Mouse (Mus musculus) G1E (cell line): ENCODE results near the gene Exoc3. TPM values are rescaled to one million over a fixed set of nuclear protein-coding genes. Genes with fewer than 3 reads are reported as not detected.
A peak's percentile ranks its signal among the peaks of the same experiment; 100 is the strongest.

Experiments used
- ATAC-seq: 2 replicates; pipeline ENCODE4 v1.8.0; 2016; ENCODE audit warnings: mild to moderate bottlenecking; ENCODE audit not compliant: insufficient number of reproducible peaks, poor library complexity, low FRiP score, severe bottlenecking; ENCODE audit errors: extremely low read depth
- DNase-seq: peaks from one replicate; pipeline ENCODE4 v3.0.0; 2012; ENCODE audit warnings: low spot score
- H3K27me3 ChIP-seq: 2 replicates; pipeline ENCODE4 v1.6.1; 2012; ENCODE audit warnings: mild to moderate bottlenecking, low read length, inconsistent platforms; ENCODE audit not compliant: insufficient read depth
- H3K36me3 ChIP-seq: replicated peaks from 2 replicates; pipeline ENCODE3; 2012; ENCODE audit warnings: mild to moderate bottlenecking, inconsistent platforms
- H3K4me1 ChIP-seq: 2 replicates; pipeline ENCODE4 v1.6.1; 2012; ENCODE audit warnings: low read depth, low read length, inconsistent platforms, mixed read lengths; ENCODE audit not compliant: insufficient read depth
- H3K4me3 ChIP-seq: 2 replicates; pipeline ENCODE4 v1.5.1; 2012; ENCODE audit warnings: low read depth, mild to moderate bottlenecking, inconsistent platforms, low read length, moderate library complexity, mixed read lengths
- H3K9me3 ChIP-seq: replicated peaks from 2 replicates; pipeline ENCODE4 v1.6.1; 2012; ENCODE audit warnings: inconsistent platforms
- CTCF ChIP-seq: IDR thresholded peaks from 2 replicates; pipeline ENCODE4 v1.5.1; 2012; ENCODE audit warnings: low read depth, low read length, inconsistent platforms, mixed read lengths
- GATA1 ChIP-seq: IDR thresholded peaks from 2 replicates; pipeline ENCODE4 v1.6.1; 2012; ENCODE audit warnings: borderline replicate concordance, low read length, inconsistent platforms, mixed read lengths
- GATA2 ChIP-seq: IDR thresholded peaks from 2 replicates; pipeline ENCODE4 v1.6.1; 2012; ENCODE audit warnings: low read depth, low read length, inconsistent platforms, borderline replicate concordance
- POLR2AphosphoS5 ChIP-seq: IDR thresholded peaks from 2 replicates; pipeline ENCODE4 v1.6.1; 2012; ENCODE audit warnings: low read depth, low read length, inconsistent platforms; ENCODE audit not compliant: insufficient replicate concordance
- TAL1 ChIP-seq: conservative IDR thresholded peaks from 2 replicates; pipeline ENCODE4 v1.6.1; 2012; ENCODE audit warnings: low read depth, low read length, inconsistent platforms, mixed read lengths
- polyA plus RNA-seq: library from polyadenylated mRNA; stranded (reverse); fragments of >175 nt; gene quantifications from 2 replicates; pipeline ENCODE4 v1.2.3, GENCODE M21; 2012
- total RNA-seq, 2 experiments: library from RNA; stranded (forward) in 1 of 2; stranded (reverse) in 1 of 2; fragments of 200-1000 nt in 1 of 2; fragments of >200 nt in 1 of 2; fragmentation: Nextera tagmentation in 1 of 2; gene quantifications; 2 replicates each; pipeline ENCODE4 v1.2.3; 2014 to 2017

Exoc3 gene
- total RNA-seq (2014; fragmentation: Nextera tagmentation): 34.3 and 39.1 TPM in 2 replicates
- total RNA-seq (2017): 43.7 and 46.7 TPM in 2 replicates
- polyA plus RNA-seq: 7.9 and 26.6 TPM in 2 replicates

DNA sequence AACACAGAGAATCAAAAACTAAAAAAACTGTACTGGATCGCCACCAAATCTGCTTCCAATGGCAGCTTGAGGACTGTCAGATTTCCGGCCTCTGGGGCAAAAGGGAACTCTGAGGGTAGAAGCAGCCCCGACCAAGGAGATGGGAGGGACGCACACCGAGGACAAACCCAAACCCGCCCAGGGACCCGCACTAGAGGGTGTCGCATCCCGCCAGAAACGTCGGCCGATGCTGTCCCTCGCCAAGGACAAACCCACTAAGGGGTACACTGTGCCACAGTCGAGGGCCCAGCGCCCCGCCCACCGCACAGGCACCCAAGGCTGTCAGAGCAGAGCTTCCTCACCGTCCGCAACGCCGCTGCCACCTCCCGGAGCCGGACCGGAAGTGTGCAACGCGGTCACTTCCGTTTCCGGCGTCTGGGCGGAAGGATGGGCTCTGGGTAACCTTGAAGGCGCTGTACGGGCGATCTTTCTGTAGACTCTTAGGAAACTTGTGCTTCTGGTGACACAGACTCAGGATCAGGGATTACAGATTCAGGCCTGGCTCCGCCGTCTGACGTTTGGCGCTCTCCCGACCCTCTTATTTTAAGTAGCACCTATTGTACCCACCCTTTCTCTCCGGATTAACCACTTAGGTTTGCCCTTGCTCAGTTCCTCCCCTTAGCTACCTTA lies at the start of gene Exoc3:
Exoc3 (minus strand) TSS at position 416 of the 669 bp plus-strand sequence.
- Histone ChIP-seq H3K27me3 (peaks cover 11% of the 10 kb centered on the region; the same call in 1 of the 2 replicates), H3K9me3 (no peaks in the 10 kb centered on the region), H3K4me3 (peak within 1 kb of the TSS; percentile 92), H3K4me1 (peaks cover 23% of the 10 kb centered on the region), H3K36me3 (peaks cover 26% of the 10 kb centered on the region)
- TF ChIP-seq TAL1 (no peak), POLR2AphosphoS5 (no peak), GATA1 (no peak), GATA2 (no peak)
- DNase-seq (peak; percentile 78), ATAC-seq (peak; percentile 97)

- no peak for ATAC-seq
- Histone ChIP-seq H3K4me3 (no peak overlapping the region), H3K27me3 (peaks cover 13% of the 10 kb centered on the region), H3K9me3 (no peaks in the 10 kb centered on the region), H3K36me3 (no peaks in the 10 kb centered on the region), H3K4me1 (0 out of 2 replicates have a peak, but pooled peaks cover 2% of the 10 kb centered on the region)
- TF ChIP-seq TAL1: no peak
- TF ChIP-seq CTCF: no peak
- no peak for TF ChIP-seq GATA2
- no peak for TF ChIP-seq POLR2AphosphoS5
- TF ChIP-seq GATA1: no peak
- no peak for DNase-seq
Observed at GRCm38 (mm10) chr13:74246494-74246893, 38.0 kb upstream of the Exoc3 start.

DNA sequence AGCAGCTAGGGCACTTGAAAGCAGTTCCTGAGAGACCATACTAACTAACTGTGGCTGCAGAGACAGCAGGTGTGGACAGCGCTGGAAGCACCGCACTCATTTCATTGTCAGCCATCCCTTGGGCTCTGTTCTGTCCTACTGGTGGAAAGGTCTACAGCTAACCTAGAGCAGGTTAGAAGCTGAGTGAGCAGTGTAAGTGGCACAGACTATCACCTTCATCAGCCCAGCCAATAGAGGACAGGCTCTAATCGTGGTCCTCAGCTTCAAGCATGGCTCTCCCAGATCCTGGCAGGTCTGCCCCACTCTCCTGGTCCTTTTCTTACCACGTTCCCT lies 37.3 kb upstream of the Exoc3 start:
- no peaks in the 10 kb centered on the region for H3K36me3 ChIP-seq
- no peak overlapping the region for H3K4me3 ChIP-seq
- ATAC-seq: no peak
- H3K4me1 ChIP-seq: 0 out of 2 replicates have a peak, but pooled peaks cover 2% of the 10 kb centered on the region
- H3K27me3 ChIP-seq: peaks cover 13% of the 10 kb centered on the region
- no peak for DNase-seq
- no peak for TF ChIP-seq GATA2
- no peak for TF ChIP-seq GATA1
- TF ChIP-seq POLR2AphosphoS5: no peak
- TF ChIP-seq TAL1: no peak
- no peak for TF ChIP-seq CTCF
- H3K9me3 ChIP-seq: no peaks in the 10 kb centered on the region

DNA sequence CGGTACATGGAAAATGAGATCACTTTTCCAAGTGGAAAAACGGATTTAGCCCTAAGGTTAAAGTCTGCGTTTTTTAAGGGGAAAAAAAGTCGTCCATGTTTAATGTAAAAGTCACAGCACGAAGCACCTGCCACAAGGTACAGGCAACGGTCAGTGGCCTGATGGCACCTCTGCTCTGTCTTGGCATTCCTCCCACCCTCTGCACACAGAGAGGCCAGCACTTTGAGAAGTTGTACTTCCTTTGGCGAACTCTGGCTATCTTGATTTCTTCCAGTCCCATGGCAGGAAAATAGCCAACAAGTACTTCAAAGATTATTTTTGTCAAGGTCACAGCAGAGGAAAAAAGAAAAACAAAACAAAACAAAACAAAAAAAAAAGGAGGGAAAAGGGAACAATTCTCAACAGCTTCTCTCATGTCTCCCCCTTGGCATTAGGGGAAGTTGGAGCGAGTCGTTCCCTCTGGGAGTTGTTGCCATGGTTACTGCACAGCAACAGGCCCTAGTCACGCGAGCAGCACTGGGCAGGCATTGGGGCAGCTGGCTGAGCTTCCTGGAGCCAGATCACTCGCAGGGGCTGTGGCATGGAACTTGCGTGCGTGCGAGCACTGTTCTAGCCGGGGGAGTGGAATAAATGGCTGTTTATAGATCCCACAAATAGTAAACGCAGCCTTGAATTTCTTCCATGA lies 36.8 kb upstream of the Exoc3 start:
- DNase-seq: no peak
- no peak overlapping the region for H3K4me3 ChIP-seq
- TF ChIP-seq POLR2AphosphoS5 (no peak), GATA2 (no peak)
- H3K27me3 ChIP-seq: peaks cover 13% of the 10 kb centered on the region
- no peaks in the 10 kb centered on the region for H3K9me3 ChIP-seq
- ATAC-seq: no peak
- 0 out of 2 replicates have a peak, but pooled peaks cover 2% of the 10 kb centered on the region for H3K4me1 ChIP-seq
- H3K36me3 ChIP-seq: no peaks in the 10 kb centered on the region

GRCm38 (mm10) chr13:74237574-74237973 lies 29.0 kb upstream of the Exoc3 start:
- no peak overlapping the region for H3K4me3 ChIP-seq
- H3K4me1 ChIP-seq: no peaks in the 10 kb centered on the region
- 0 out of 2 replicates have a peak, but pooled peaks cover 3% of the 10 kb centered on the region for H3K27me3 ChIP-seq
- TF ChIP-seq TAL1 (no peak), CTCF (no peak), GATA2 (no peak), POLR2AphosphoS5 (no peak), GATA1 (no peak)
- ATAC-seq: no peak
- H3K36me3 ChIP-seq: no peaks in the 10 kb centered on the region
- no peaks in the 10 kb centered on the region for H3K9me3 ChIP-seq
- no peak for DNase-seq

GRCm38 (mm10) chr13:74220659-74221058 lies 12.1 kb upstream of the Exoc3 start:
- no peak for ATAC-seq
- H3K36me3 ChIP-seq: no peaks in the 10 kb centered on the region

More at GRCm38 (mm10) chr13:74220659-74221058, 12.1 kb upstream of the Exoc3 start:
- Histone ChIP-seq H3K9me3 (no peaks in the 10 kb centered on the region), H3K4me3 (no peak overlapping the region), H3K4me1 (no peaks in the 10 kb centered on the region), H3K27me3 (peaks cover 10% of the 10 kb centered on the region)
- TF ChIP-seq TAL1: no peak
- TF ChIP-seq POLR2AphosphoS5: no peak
- TF ChIP-seq GATA1: no peak
- no peak for TF ChIP-seq GATA2
- no peak for TF ChIP-seq CTCF
- DNase-seq: no peak
